Mouse (Mus musculus) NIH3T3 (cell line): ENCODE measurements at regions not wholly inside any gene's neighbourhood (a gene's known extent, or its start where the extent isn't known, plus 50 kb on each side); places are given as distances from the start of the nearest gene placed in this dataset.

Experiments used
- DNase-seq: peaks from one replicate; pipeline ENCODE4 v3.0.0-alpha.2; 2012; ENCODE audit warnings: low read depth

GRCm38 (mm10) chr1:193784526-193784925, 414.4 kb upstream of the Camk1g start:
- DNase-seq = no peak

- no peak for DNase-seq
Measured at GRCm38 (mm10) chr1:193778181-193778580, 408.1 kb upstream of the Camk1g start.

GRCm38 (mm10) chr1:193769546-193769945, 399.4 kb upstream of the Camk1g start:
- DNase-seq = no peak

GRCm38 (mm10) chr1:193764103-193764502, 394.0 kb upstream of the Camk1g start:
- no peak for DNase-seq

GRCm38 (mm10) chr1:193751819-193752251, 381.7 kb upstream of the Camk1g start:
- DNase-seq = peak; percentile 68

- DNase-seq = peak; percentile 79
Measured at GRCm38 (mm10) chr1:193750929-193751328, 380.8 kb upstream of the Camk1g start.

- DNase-seq = peak; percentile 25
Measured at GRCm38 (mm10) chr1:193747426-193747960, 377.4 kb upstream of the Camk1g start.

GRCm38 (mm10) chr1:193742688-193743087, 372.6 kb upstream of the Camk1g start:
- no peak for DNase-seq

GRCm38 (mm10) chr1:193738821-193739220, 368.7 kb upstream of the Camk1g start:
- peak; percentile 70 for DNase-seq

GRCm38 (mm10) chr1:193735949-193736518, 365.9 kb upstream of the Camk1g start:
- no peak for DNase-seq

- no peak for DNase-seq
Measured at GRCm38 (mm10) chr1:193734014-193734763, 364.1 kb upstream of the Camk1g start.

GRCm38 (mm10) chr1:193733402-193733801, 363.3 kb upstream of the Camk1g start:
- no peak for DNase-seq

- no peak for DNase-seq
Measured at GRCm38 (mm10) chr1:193732113-193732512, 362.0 kb upstream of the Camk1g start.

GRCm38 (mm10) chr1:193721850-193722249, 351.8 kb upstream of the Camk1g start:
- DNase-seq = peak; percentile 45

GRCm38 (mm10) chr1:193720420-193720851, 350.3 kb upstream of the Camk1g start:
- DNase-seq = no peak

GRCm38 (mm10) chr1:193715328-193715727, 345.2 kb upstream of the Camk1g start:
- no peak for DNase-seq

GRCm38 (mm10) chr1:193714631-193715030, 344.5 kb upstream of the Camk1g start:
- no peak for DNase-seq

GRCm38 (mm10) chr1:193705205-193705604, 335.1 kb upstream of the Camk1g start:
- DNase-seq = peak; percentile 22

GRCm38 (mm10) chr1:193702707-193703419, 332.8 kb upstream of the Camk1g start:
- DNase-seq = peak; percentile 86

- DNase-seq = no peak
Measured at GRCm38 (mm10) chr1:193700217-193700616, 330.1 kb upstream of the Camk1g start.

GRCm38 (mm10) chr1:193698603-193699266, 328.6 kb upstream of the Camk1g start:
- peak; percentile 89 for DNase-seq

- DNase-seq = no peak
Measured at GRCm38 (mm10) chr1:193697857-193698256, 327.8 kb upstream of the Camk1g start.
